Mouse (Mus musculus): Measurements from ENCODE around the gene Tnfrsf9.
A peak's percentile ranks its signal among the peaks of the same experiment; 100 is the strongest.

Tnfrsf9 gene

GRCm38 (mm10) chr4:150926924-150927705 lies 12.8 kb downstream of the Tnfrsf9 start:
- DNase-seq (ENCODE audit: low read depth, low spot score): peak; percentile 57

- DNase-seq (ENCODE audit: low read depth, low spot score): no peak
These were observed 13.4 kb downstream of the Tnfrsf9 start for GRCm38 (mm10) chr4:150927789-150928188.

- no peak for DNase-seq (ENCODE audit: low read depth, low spot score)
These were observed 19.1 kb downstream of the Tnfrsf9 start for GRCm38 (mm10) chr4:150933503-150933902.

- peak; percentile 81 for DNase-seq (ENCODE audit: low read depth, low spot score)
These were observed 23.1 kb downstream of the Tnfrsf9 start for GRCm38 (mm10) chr4:150937293-150938062.

GRCm38 (mm10) chr4:150938063-150938452 lies 23.7 kb downstream of the Tnfrsf9 start:
- no peak for DNase-seq (ENCODE audit: low read depth, low spot score)

- DNase-seq (ENCODE audit: low read depth, low spot score): peak; percentile 85
These were observed 25.8 kb downstream of the Tnfrsf9 start for GRCm38 (mm10) chr4:150939991-150940651.

- no peak for DNase-seq (ENCODE audit: low read depth, low spot score)
These were observed 30.3 kb downstream of the Tnfrsf9 start for GRCm38 (mm10) chr4:150944707-150945106.

- no peak for DNase-seq (ENCODE audit: low read depth, low spot score)
These were observed 36.6 kb downstream of the Tnfrsf9 start for GRCm38 (mm10) chr4:150950972-150951371.

GRCm38 (mm10) chr4:150956369-150957105 lies 42.2 kb downstream of the Tnfrsf9 start:
- no peak for DNase-seq (ENCODE audit: low read depth, low spot score)

- DNase-seq (ENCODE audit: low read depth, low spot score): no peak
These were observed 42.7 kb downstream of the Tnfrsf9 start for GRCm38 (mm10) chr4:150957106-150957458.

- no peak for DNase-seq (ENCODE audit: low read depth, low spot score)
These were observed 44.2 kb downstream of the Tnfrsf9 start for GRCm38 (mm10) chr4:150958536-150958935.

GRCm38 (mm10) chr4:150962231-150962630 lies 47.9 kb downstream of the Tnfrsf9 start:
- no peak for DNase-seq (ENCODE audit: low read depth, low spot score)

- DNase-seq (ENCODE audit: low read depth, low spot score): no peak
These were observed 49.3 kb downstream of the Tnfrsf9 start for GRCm38 (mm10) chr4:150963711-150964110.

- DNase-seq (ENCODE audit: low read depth, low spot score): peak; percentile 91
These were observed 50.5 kb downstream of the Tnfrsf9 start for GRCm38 (mm10) chr4:150964635-150965554.

- DNase-seq (ENCODE audit: low read depth, low spot score): peak; percentile 57
These were observed 51.2 kb downstream of the Tnfrsf9 start for GRCm38 (mm10) chr4:150965555-150965951.

GRCm38 (mm10) chr4:150966556-150966955 lies 52.2 kb downstream of the Tnfrsf9 start:
- DNase-seq (ENCODE audit: low read depth, low spot score): peak; percentile 73

- DNase-seq (ENCODE audit: low read depth, low spot score): no peak
These were observed 54.6 kb downstream of the Tnfrsf9 start for GRCm38 (mm10) chr4:150968956-150969355.

GRCm38 (mm10) chr4:150973264-150973663 lies 58.9 kb downstream of the Tnfrsf9 start:
- no peak for DNase-seq (ENCODE audit: low read depth, low spot score)

- DNase-seq (ENCODE audit: low read depth, low spot score): no peak
These were observed 60.8 kb downstream of the Tnfrsf9 start for GRCm38 (mm10) chr4:150975145-150975544.

GRCm38 (mm10) chr4:150978156-150978910 lies 64.0 kb downstream of the Tnfrsf9 start:
- DNase-seq (ENCODE audit: low read depth, low spot score): peak; percentile 56

All from R1 (cell line).